Mouse (Mus musculus) ovary, postnatal 14 days (tissue): ENCODE measurements around the gene Gls.

Experiments used
- DNase-seq: peaks from one replicate; pipeline ENCODE4 v3.0.0; 2022; ENCODE audit warnings: low spot score

Gls gene

GRCm38 (mm10) chr1:52124818-52125217 lies 108.2 kb downstream of the Gls start:
- DNase-seq, result no peak

- no peak for DNase-seq
Observed at GRCm38 (mm10) chr1:52121052-52121451, 112.0 kb downstream of the Gls start.

- no peak for DNase-seq
Observed at GRCm38 (mm10) chr1:52120191-52120590, 112.8 kb downstream of the Gls start.

GRCm38 (mm10) chr1:52119691-52120090 lies 113.3 kb downstream of the Gls start:
- DNase-seq, result no peak

GRCm38 (mm10) chr1:52118860-52119591 lies 114.0 kb downstream of the Gls start, which contains the start of gene Stat1:
Stat1 (plus strand) TSS chr1:52119440.
- DNase-seq, result peak; percentile 68

GRCm38 (mm10) chr1:52117777-52118176 lies 115.3 kb downstream of the Gls start:
- DNase-seq, result no peak

GRCm38 (mm10) chr1:52116441-52116840 lies 116.6 kb downstream of the Gls start:
- no peak for DNase-seq

- DNase-seq, result peak; percentile 99
Observed at GRCm38 (mm10) chr1:52113666-52114069, 119.4 kb downstream of the Gls start.
